Mouse (Mus musculus) left cerebral cortex, adult 18-20 months (tissue): ENCODE results near the gene Olfr862. TPM values are rescaled to one million over a fixed set of nuclear protein-coding genes. Genes with fewer than 3 reads are reported as not detected.

Experiments
- DNase-seq, 2 experiments: peaks; one replicate each; pipeline ENCODE4 v3.0.0; 2021 to 2022; ENCODE audit warnings: low spot score in 2 of 2, mixed read lengths in 1 of 2
- long read RNA-seq, 2 experiments: library from polyadenylated mRNA; stranded (forward); transcript quantifications; one replicate each; pipeline ENCODE4 v2.0.0; 2021
- total RNA-seq, 2 experiments: library from RNA; stranded (reverse); gene quantifications; 2 replicates each; pipeline ENCODE4 v1.2.3; 2021

Olfr862 gene
- not detected for total RNA-seq
- long read RNA-seq, experiment 1 = 0 reads
- long read RNA-seq, experiment 2 = 0 reads

DNA sequence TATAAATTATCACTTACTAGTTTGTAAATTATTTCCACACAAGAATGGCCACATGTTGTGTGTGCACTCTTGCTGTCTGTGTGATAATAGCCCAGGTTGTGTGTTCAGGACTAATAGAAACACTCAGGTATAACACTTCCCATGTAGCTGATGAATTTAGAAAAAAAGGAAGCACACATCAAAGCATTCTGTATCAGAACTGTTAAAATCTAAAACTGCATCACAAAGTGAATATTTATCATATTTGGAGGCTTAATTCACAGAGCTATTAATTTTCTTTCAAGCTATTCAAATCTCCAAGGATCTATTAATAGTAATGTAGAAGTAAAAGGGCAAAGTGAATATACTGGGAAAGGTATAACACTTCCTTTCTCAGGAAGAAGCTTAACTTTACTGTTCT, at the start of gene Olfr862:
TSS of gene Olfr862 (minus strand) at position 101 of the 400 bp plus-strand sequence.
- no peak for DNase-seq

DNA sequence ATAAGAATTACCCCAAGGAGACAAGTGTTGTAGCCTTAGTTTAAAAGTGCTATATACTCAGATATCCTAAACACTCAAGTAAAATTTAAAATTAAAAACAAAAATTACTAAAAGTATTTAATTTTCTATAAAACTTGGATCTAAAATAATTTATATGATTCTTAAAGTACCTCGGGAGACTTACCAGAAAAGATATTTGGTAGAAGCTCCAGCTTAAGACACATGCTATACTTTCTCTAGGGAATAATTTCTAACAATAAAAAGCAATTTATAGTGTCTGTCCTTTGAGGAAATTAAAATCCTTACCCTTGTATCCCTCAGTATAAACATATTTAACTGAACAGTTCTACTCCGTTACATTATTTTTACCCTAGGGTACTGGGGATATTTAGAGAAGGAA, 28.8 kb upstream of the Olfr862 start, which contains the start of gene Olfr77:
TSS of gene Olfr77 (plus strand) at position 301 of the 400 bp plus-strand sequence.
- no peak for DNase-seq

DNA sequence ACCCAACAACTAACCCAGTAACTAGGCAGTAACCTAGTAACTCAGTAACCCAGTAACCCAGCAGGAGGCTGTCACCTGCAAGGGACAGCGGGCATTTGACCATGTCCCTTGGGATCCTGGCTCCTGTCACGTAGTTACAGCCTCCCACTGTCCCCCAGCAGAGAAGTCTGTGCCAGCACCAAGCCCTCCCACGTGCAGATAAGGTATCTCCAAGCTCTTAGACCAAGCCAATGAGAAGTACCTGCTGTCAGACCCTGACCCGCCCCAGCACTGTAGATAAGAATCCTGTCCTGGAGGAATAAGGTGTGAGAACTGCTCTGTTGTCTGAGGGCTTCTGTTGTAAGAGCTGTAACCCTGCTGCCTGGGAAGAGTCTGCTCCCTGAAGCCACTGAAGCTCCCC, 23.4 kb upstream of the Olfr862 start:
- no peak for DNase-seq

DNA sequence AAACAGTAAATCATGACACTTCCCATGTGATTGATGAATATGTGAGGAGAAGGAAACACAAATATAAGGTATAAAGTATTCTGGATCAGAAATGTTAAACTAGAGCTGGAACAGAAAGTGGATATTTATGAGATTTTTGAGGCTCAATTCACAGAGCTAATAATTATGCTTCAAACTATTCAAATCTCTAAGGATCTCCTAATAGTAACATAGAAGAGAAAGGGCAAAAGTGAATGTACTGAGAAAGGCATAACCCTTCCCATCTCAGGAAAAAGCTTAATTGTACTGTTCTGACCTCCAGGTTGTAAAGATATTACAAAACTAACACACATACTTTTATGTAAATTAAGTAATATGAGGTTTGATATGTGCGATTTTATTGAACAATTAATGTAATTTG, 38.2 kb downstream of the Olfr862 start, which contains the start of gene Olfr860:
TSS of gene Olfr860 (minus strand) at position 101 of the 400 bp plus-strand sequence.
- no peak for DNase-seq

Other genes with a start within 250 kb of the Olfr862 start
- gene Olfr857, start 178.6 kb downstream of the Olfr862 start, total RNA-seq = not detected
- not detected for gene Olfr58, start 107.7 kb downstream of the Olfr862 start, total RNA-seq
- gene Olfr859, start 83.1 kb downstream of the Olfr862 start, total RNA-seq = not detected
- gene Olfr860, start 38.3 kb downstream of the Olfr862 start, total RNA-seq = not detected
- gene Olfr77, start 28.9 kb upstream of the Olfr862 start, total RNA-seq = not detected
- gene Olfr866, start 140.0 kb upstream of the Olfr862 start, total RNA-seq = not detected
- not detected for gene Olfr867, start 169.6 kb upstream of the Olfr862 start, total RNA-seq
- gene Olfr868, start 210.6 kb upstream of the Olfr862 start, total RNA-seq = not detected
- gene Olfr869, start 241.0 kb upstream of the Olfr862 start, total RNA-seq = not detected